Mouse (Mus musculus) lung, postnatal 0 days (tissue): ENCODE measurements around the gene Tac4.

ENCODE experiments used
- CTCF ChIP-seq: IDR thresholded peaks from 2 replicates; pipeline ENCODE4 v1.5.1; 2016; ENCODE audit warnings: antibody characterized with exemption, mild to moderate bottlenecking
- EP300 ChIP-seq: IDR thresholded peaks from 2 replicates; pipeline ENCODE4 v1.6.1; 2016; ENCODE audit warnings: antibody characterized with exemption, mild to moderate bottlenecking, control low read depth

DNA sequence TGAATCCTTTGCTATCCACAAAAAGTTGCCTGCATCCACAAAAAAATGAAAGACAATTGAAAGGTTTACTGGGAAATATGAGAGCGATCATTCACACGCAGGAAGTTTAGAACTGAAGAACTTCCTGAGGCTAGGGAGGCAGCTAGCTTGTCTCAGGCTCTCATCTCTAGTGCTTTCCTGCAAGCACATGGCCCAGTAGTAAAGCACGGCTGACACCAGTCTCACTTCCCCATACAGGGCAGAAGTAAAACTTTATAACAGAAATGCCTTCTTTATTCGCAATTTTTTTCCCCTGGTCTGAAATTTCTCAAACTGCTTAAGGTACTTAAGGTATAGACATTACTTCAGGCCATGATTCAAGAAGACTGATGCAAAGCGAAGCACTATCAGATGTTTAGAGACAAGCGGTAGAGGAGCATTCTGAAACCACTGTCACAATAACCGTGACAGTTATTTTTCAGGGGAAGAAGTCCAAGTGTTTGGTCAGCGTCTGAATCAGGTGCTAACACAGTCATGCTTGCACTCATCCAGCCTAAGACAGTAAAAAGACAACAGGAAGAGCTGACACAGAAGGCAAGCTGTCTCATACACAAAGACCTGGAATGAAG is 31.8 kb downstream of the Tac4 start:
- TF ChIP-seq EP300 (no peak), CTCF (no peak)
